Mouse (Mus musculus) olfactory bulb, adult 2 months (tissue): Measurements from ENCODE around the gene Alkbh3. TPM values are rescaled to one million over a fixed set of nuclear protein-coding genes. Genes with fewer than 3 reads are reported as not detected.

Experiments
- H3K27ac ChIP-seq: fragments of 200-500 bp; 2 replicates; pipeline ENCODE4 v1.5.1; 2012; ENCODE audit warnings: low read depth, low read length; ENCODE audit not compliant: insufficient read depth
- H3K4me1 ChIP-seq: fragments of 200-500 bp; 2 replicates; pipeline ENCODE4 v1.6.1; 2012; ENCODE audit warnings: low read length; ENCODE audit not compliant: control insufficient read depth, insufficient read depth
- H3K4me3 ChIP-seq: fragments of 200-500 bp; 2 replicates; pipeline ENCODE4 v1.5.1; 2012; ENCODE audit warnings: mild to moderate bottlenecking, low read depth, low read length, moderate library complexity; ENCODE audit not compliant: insufficient read depth
- CTCF ChIP-seq: fragments of 200-500 bp; IDR thresholded peaks from 2 replicates; pipeline ENCODE4 v1.5.1; 2012; ENCODE audit warnings: low read depth, mild to moderate bottlenecking, low read length, moderate library complexity; ENCODE audit not compliant: insufficient read depth
- POLR2A ChIP-seq: fragments of 200-500 bp; IDR thresholded peaks from 2 replicates; pipeline ENCODE4 v1.6.1; 2012; ENCODE audit warnings: mild to moderate bottlenecking, low read depth, low read length, moderate library complexity; ENCODE audit not compliant: insufficient read depth
- WGBS: fragments of 180-500 bp; shearing (Covaris S2); methylation state at CpG from one replicate; pipeline ENCODE4 v1.1.7; 2018; 5-methylcytosine and 5-hydroxymethylcytosine counted together
- polyA plus RNA-seq: library from polyadenylated mRNA; stranded (reverse); fragments of >200 nt; gene quantifications from 2 replicates; pipeline ENCODE4 v1.2.4, GENCODE M21; 2012; ENCODE audit warnings: low replicate concordance; ENCODE audit not compliant: missing spikeins, insufficient read depth, insufficient read length

Gene Alkbh3
- polyA plus RNA-seq, 1 experiment: not detected

- TF ChIP-seq POLR2A (no peak), CTCF (no peak)
These were observed 51.3 kb downstream of the Alkbh3 start for GRCm38 (mm10) chr2:93959346-93959745.

GRCm38 (mm10) chr2:93958216-93958615, 52.4 kb downstream of the Alkbh3 start:
- TF ChIP-seq POLR2A (no peak), CTCF (no peak)
- Histone ChIP-seq H3K4me3 (no peak overlapping the region), H3K27ac (peak overlapping the region; percentile 81), H3K4me1 (peaks cover 33% of the 10 kb centered on the region)
- WGBS: 25% methylated on average over 3 of the region's 3 CpGs

More at GRCm38 (mm10) chr2:93959346-93959745, 51.3 kb downstream of the Alkbh3 start:
- 92% methylated on average over 8 of the region's 8 CpGs for WGBS
- no peak overlapping the region for H3K27ac ChIP-seq
- no peak overlapping the region for H3K4me3 ChIP-seq
- peaks cover 36% of the 10 kb centered on the region for H3K4me1 ChIP-seq

- H3K4me1 ChIP-seq: peaks cover 33% of the 10 kb centered on the region
- WGBS: 27% methylated on average over 8 of the region's 8 CpGs
- no peak overlapping the region for H3K4me3 ChIP-seq
- peak overlapping the region; percentile 81 for H3K27ac ChIP-seq
- TF ChIP-seq CTCF (no peak), POLR2A (no peak)
These were observed 52.8 kb downstream of the Alkbh3 start for GRCm38 (mm10) chr2:93957785-93958175.

- Histone ChIP-seq H3K27ac (peak within 1 kb of the TSS; percentile 99), H3K4me3 (peak within 1 kb of the TSS; percentile 75), H3K4me1 (peaks cover 32% of the 10 kb centered on the region)
- WGBS: 1% methylated on average over 55 of the region's 62 CpGs
- TF ChIP-seq POLR2A: peak; percentile 98
- TF ChIP-seq CTCF: no peak
These were observed 53.5 kb downstream of the Alkbh3 start, which contains the start of gene Gm13889 for GRCm38 (mm10) chr2:93956908-93957784. TSS of gene Gm13889 (minus strand) at chr2:93957201.

- peaks cover 24% of the 10 kb centered on the region for H3K4me1 ChIP-seq
- WGBS: under 1% methylated on average over 44 of the region's 44 CpGs
- H3K4me3 ChIP-seq: peak overlapping the region; percentile 75
- TF ChIP-seq CTCF (no peak), POLR2A (0 out of 2 replicates have a peak, but pooled peaks have one; percentile 14)
- H3K27ac ChIP-seq: peak overlapping the region; percentile 99
These were observed 54.2 kb downstream of the Alkbh3 start for GRCm38 (mm10) chr2:93956331-93956801.

GRCm38 (mm10) chr2:93955886-93956285, 54.7 kb downstream of the Alkbh3 start:
- Histone ChIP-seq H3K4me1 (peaks cover 24% of the 10 kb centered on the region), H3K27ac (peak overlapping the region; percentile 99), H3K4me3 (peak overlapping the region; percentile 75)
- TF ChIP-seq POLR2A (no peak), CTCF (no peak)
- WGBS: under 1% methylated on average over 31 of the region's 31 CpGs

- peak overlapping the region; percentile 99 for H3K27ac ChIP-seq
- H3K4me3 ChIP-seq: peak overlapping the region; percentile 75
- TF ChIP-seq CTCF (0 out of 2 replicates have a peak, but pooled peaks have one; percentile 8), POLR2A (0 out of 2 replicates have a peak, but pooled peaks have one; percentile 7)
- under 1% methylated on average over 32 of the region's 32 CpGs for WGBS
- H3K4me1 ChIP-seq: peaks cover 20% of the 10 kb centered on the region
These were observed 55.6 kb downstream of the Alkbh3 start for GRCm38 (mm10) chr2:93954781-93955578.

GRCm38 (mm10) chr2:93953726-93954125, 56.9 kb downstream of the Alkbh3 start:
- peak overlapping the region; percentile 75 for H3K4me3 ChIP-seq
- H3K4me1 ChIP-seq: peaks cover 17% of the 10 kb centered on the region
- TF ChIP-seq POLR2A (no peak), CTCF (no peak)
- peak overlapping the region; percentile 99; the same call in 1 of the 2 replicates for H3K27ac ChIP-seq
- WGBS: 26% methylated on average over 9 of the region's 9 CpGs
